Mouse (Mus musculus) Patski (cell line): ENCODE measurements at regions not wholly inside any gene's neighbourhood (a gene's known extent, or its start where the extent isn't known, plus 50 kb on each side); places are given as distances from the start of the nearest gene placed in this dataset.

Experiments
- ATAC-seq: fragments of 100-300 bp; one replicate; pipeline ENCODE4 v1.8.0; 2021
- CTCF ChIA-PET: fragments of 350-600 bp; sonication (Branson Sonifier 250); formaldehyde crosslinking; loops from one replicate; lab custom pipeline; 2022; ENCODE audit warnings: inconsistent platforms; lab: Charles Lee
- POLR2A ChIA-PET: fragments of 350-600 bp; sonication (Branson Sonifier 250); formaldehyde crosslinking; loops from one replicate; lab custom pipeline; 2022; ENCODE audit warnings: antibody characterized with exemption, inconsistent platforms; lab: Charles Lee
- DNase-seq: peaks from one replicate; pipeline ENCODE4 v3.0.0-alpha.2; 2011; ENCODE audit warnings: low read depth, low spot score
- H3K27me3 ChIP-seq: fragments of 371-371 bp; one replicate; pipeline ENCODE4 v1.5.1; 2021
- CTCF ChIP-seq: fragments of 100-300 bp; IDR thresholded peaks from one replicate; pipeline ENCODE4 v1.5.1; 2021
- in situ Hi-C: fragments of 300-500 bp; cut with MboI; formaldehyde crosslinking; loops from 3 replicates; pipeline ENCODE4 v1.11.1; 2018; ENCODE audit warnings: low pct_unique_long_range_greater_than_20kb, mixed read lengths

DNA sequence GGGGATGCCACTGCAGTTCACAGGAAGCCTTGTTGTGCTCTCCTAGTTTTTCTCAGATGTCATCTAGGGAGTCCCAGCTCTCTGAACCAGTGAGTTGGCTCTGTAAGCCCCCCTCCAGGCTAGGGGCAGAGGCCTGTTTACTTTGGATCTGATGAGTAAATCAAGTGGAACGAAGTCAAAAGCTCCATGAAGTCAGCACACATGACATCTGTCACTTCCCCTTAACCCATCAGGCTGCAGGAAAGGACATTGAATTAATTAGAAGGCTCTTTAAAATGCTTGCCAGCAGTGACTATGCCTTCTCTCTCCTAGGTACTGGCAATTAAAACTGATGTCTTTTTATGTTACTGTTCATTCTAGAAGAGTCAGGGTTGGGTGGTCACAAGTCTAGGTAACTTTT, 138.6 kb downstream of the Ackr3 start:
- DNase-seq (no peak), ATAC-seq (no peak)
- in situ Hi-C loops, result no loop called here
- H3K27me3 ChIP-seq, result no peaks in the 10 kb centered on the region
- CTCF ChIA-PET, result no interaction called here
- no peak for TF ChIP-seq CTCF
- POLR2A ChIA-PET, result no interaction called here

DNA sequence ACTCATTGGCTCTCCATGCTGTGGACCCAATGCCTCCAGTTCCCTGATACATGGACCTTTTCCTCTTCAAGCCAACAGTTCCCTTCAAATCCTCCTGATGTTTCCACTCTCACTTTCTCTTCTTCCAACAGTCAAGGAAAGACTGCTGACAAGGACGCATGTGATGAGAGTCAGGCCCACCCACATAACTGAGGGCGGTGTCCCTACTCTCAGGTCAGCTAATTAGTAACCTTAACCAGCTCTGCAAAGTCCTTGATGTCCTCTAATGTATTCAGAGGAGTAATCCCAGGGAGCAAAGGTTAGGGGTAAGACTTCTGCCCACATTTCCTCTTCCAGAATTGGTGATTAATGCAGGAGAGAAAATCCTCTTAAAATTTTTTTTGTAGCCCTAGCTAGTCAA, 139.7 kb downstream of the Ackr3 start:
- no peak for ATAC-seq
- DNase-seq, result no peak

DNA sequence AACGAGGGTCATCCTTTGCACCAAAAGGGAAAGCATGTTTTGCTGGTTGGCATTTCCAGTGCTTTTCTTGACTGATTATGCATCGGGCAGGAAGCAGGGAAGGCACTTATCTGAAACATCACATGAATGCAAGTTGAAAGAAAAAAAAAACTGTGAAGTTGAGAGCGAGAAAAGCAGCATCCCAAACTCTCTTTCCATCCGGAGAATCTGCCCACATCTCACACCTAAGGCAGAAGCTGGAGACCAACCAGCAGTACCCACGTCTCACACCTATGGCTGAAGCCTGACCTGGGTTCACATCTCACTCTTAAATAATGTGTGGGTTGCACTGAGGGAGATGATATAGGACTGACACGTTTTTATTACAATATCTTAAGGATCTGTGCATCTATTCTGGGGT, 143.3 kb downstream of the Ackr3 start:
- in situ Hi-C loops, result no loop called here
- TF ChIP-seq CTCF, result no peak
- CTCF ChIA-PET, result interaction anchor here (0.9 kb wide), 1 partner anchor 10 kb away, joined by 3 read pairs; no protein-coding TSS in a partner anchor
- POLR2A ChIA-PET, result no interaction called here
- DNase-seq, result no peak
- no peaks in the 10 kb centered on the region for H3K27me3 ChIP-seq
- ATAC-seq, result no peak

More for the DNA sequence above, 139.7 kb downstream of the Ackr3 start:
- in situ Hi-C loops, result no loop called here
- ChIA-PET CTCF (no interaction called here), POLR2A (no interaction called here)
- no peaks in the 10 kb centered on the region for H3K27me3 ChIP-seq
- TF ChIP-seq CTCF, result no peak

DNA sequence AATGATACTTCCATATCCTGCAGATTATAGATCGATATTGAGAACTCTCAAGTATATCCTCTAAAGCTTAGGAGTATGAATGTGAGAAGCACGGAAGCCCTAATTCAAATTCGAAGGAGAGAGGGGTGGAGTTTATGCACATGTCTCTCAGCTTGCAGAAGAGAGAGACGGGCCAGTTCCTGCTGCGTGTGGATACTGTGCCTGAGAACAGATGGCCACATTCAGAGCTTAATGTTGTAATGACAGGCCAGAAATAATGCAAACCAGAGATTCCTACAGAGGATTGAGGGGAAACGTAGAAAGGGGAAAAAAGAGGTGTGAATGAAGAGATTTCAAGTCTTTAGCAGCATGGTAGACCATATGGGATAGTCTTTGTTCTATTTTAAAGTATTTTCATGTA, 145.8 kb downstream of the Ackr3 start:
- TF ChIP-seq CTCF, result no peak
- ChIA-PET POLR2A (interaction anchor here (0.6 kb wide), 1 partner anchor 11 kb away, joined by 3 read pairs; no protein-coding TSS in a partner anchor), CTCF (no interaction called here)
- in situ Hi-C loops, result no loop called here
- DNase-seq (no peak), ATAC-seq (no peak)
- H3K27me3 ChIP-seq, result no peaks in the 10 kb centered on the region

GRCm38 (mm10) chr1:90353325-90353724, 149.5 kb downstream of the Ackr3 start:
- ChIA-PET CTCF (interaction anchor here (0.9 to 1.2 kb wide), 2 partner anchors 9 to 19 kb away, joined by 3 read pairs; no protein-coding TSS in a partner anchor), POLR2A (no interaction called here)
- no peak for DNase-seq
- H3K27me3 ChIP-seq, result no peaks in the 10 kb centered on the region
- TF ChIP-seq CTCF, result no peak
- in situ Hi-C loops, result no loop called here
- no peak for ATAC-seq

GRCm38 (mm10) chr1:90356567-90356966, 152.8 kb downstream of the Ackr3 start:
- ATAC-seq (no peak), DNase-seq (no peak)
- POLR2A ChIA-PET, result no interaction called here
- CTCF ChIA-PET, result no interaction called here
- in situ Hi-C loops, result no loop called here
- TF ChIP-seq CTCF, result no peak
- H3K27me3 ChIP-seq, result no peaks in the 10 kb centered on the region

GRCm38 (mm10) chr1:90357391-90357790, 153.6 kb downstream of the Ackr3 start:
- in situ Hi-C loops, result no loop called here
- no peaks in the 10 kb centered on the region for H3K27me3 ChIP-seq
- CTCF ChIA-PET, result no interaction called here
- DNase-seq (no peak), ATAC-seq (no peak)
- POLR2A ChIA-PET, result no interaction called here
- TF ChIP-seq CTCF, result no peak

GRCm38 (mm10) chr1:90358971-90359370, 155.2 kb downstream of the Ackr3 start:
- ATAC-seq (no peak), DNase-seq (no peak)
- ChIA-PET POLR2A (no interaction called here), CTCF (interaction anchor here (1.4 kb wide), 1 partner anchor 10 kb away, joined by 3 read pairs; no protein-coding TSS in a partner anchor)
- H3K27me3 ChIP-seq, result no peaks in the 10 kb centered on the region
- TF ChIP-seq CTCF, result no peak
- in situ Hi-C loops, result no loop called here

- no peak for TF ChIP-seq CTCF
- ChIA-PET CTCF (interaction anchor here (1.1 to 1.4 kb wide), 2 partner anchors 8 to 19 kb away, joined by 3 to 4 read pairs; no protein-coding TSS in a partner anchor), POLR2A (no interaction called here)
- no peaks in the 10 kb centered on the region for H3K27me3 ChIP-seq
- in situ Hi-C loops, result no loop called here
- ATAC-seq (no peak), DNase-seq (no peak)
Observed at GRCm38 (mm10) chr1:90360065-90360464, 156.3 kb downstream of the Ackr3 start.

DNA sequence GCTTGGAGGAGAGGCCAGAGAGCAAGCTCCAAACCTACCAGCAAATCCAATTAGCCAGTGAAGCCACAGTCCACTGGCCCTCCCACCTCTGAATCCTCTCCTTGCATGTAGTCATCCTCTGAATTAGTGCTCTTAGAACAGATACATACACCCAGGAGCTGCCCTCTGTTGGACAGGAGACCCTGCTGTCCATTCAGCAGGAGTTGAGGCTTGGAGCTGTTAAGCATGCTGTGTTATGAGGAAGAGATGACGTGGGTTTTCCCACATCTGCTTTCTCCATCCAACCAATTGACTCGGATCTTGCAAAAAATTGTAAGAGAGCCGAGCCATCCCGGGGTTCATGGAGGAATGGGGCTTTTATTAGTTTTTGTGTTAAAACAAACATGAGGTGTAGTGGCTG, 160.7 kb downstream of the Ackr3 start:
- no peak for ATAC-seq
- ChIA-PET POLR2A (no interaction called here), CTCF (no interaction called here)
- no peak for DNase-seq
- no peaks in the 10 kb centered on the region for H3K27me3 ChIP-seq
- no peak for TF ChIP-seq CTCF
- in situ Hi-C loops, result no loop called here

DNA sequence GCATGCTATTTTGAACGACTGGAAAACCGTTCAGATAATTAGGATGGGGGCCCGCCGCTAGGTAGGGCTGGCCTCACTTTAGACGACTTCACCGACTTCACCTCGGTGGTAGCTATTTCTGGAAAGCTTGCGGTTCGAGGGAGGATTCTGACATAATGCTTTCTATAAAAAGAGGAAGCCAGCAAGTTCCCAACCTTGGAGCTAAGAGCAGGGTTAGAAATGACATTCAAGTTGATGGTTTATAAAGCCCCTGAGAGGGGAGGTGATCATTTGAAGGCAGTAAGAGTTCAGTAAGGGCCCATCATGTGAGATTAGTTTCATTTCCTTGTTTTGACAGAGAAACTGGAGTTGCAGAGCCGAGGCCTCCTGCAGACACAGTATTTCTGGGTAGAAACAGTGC, 164.8 kb downstream of the Ackr3 start:
- CTCF ChIA-PET, result interaction anchor here (0.9 to 1.2 kb wide), 2 partner anchors 9 to 14 kb away, joined by 3 read pairs; no protein-coding TSS in a partner anchor
- in situ Hi-C loops, result no loop called here
- no peaks in the 10 kb centered on the region for H3K27me3 ChIP-seq
- POLR2A ChIA-PET, result no interaction called here
- TF ChIP-seq CTCF, result no peak
- no peak for DNase-seq
- no peak for ATAC-seq

GRCm38 (mm10) chr1:90369287-90369686, 165.5 kb downstream of the Ackr3 start:
- CTCF ChIA-PET, result interaction anchor here (1.2 kb wide), 1 partner anchor 14 kb away, joined by 3 read pairs; no protein-coding TSS in a partner anchor
- ATAC-seq (no peak), DNase-seq (no peak)
- in situ Hi-C loops, result no loop called here
- POLR2A ChIA-PET, result interaction anchor here (0.5 kb wide), 1 partner anchor 643 kb away, joined by 3 read pairs; no protein-coding TSS in a partner anchor
- TF ChIP-seq CTCF, result no peak
- H3K27me3 ChIP-seq, result no peaks in the 10 kb centered on the region
